Comparison of ENCODE assay signal across 8 mouse cellular contexts in genomic region chr10:127070190-127071121, GRCm38 (mm10). TPM values are rescaled to one million over a fixed set of nuclear protein-coding genes. Genes with fewer than 3 reads are reported as not detected.
A peak's percentile ranks its signal among the peaks of the same experiment; 100 is the strongest.
DNase-seq lines count a peak whose midpoint lies in the region; ATAC-seq lines count a peak whose summit lies in the region.

Gene Tspan31 (minus strand): TSS chr10:127070264.

- ATAC-seq in activated CD4-positive, CD25-positive, alpha-beta regulatory T cell, adult 4 months, result peak; percentile 79
- ATAC-seq in hindbrain, embryonic 15.5 days (ENCODE audit: low FRiP score, low read depth), result peak; percentile 93

- peaks cover 27% of the 10 kb centered on the region for H3K36me3 ChIP-seq in hindbrain, embryonic 15.5 days

- DNase-seq in cerebellum, postnatal 4 days (ENCODE audit: low spot score in 2 of 2), result peak; percentile 63 to 80
- peak; percentile 94 for DNase-seq in gastrocnemius, adult 18-20 months (ENCODE audit: low spot score)
- peak; percentile 91 for DNase-seq in layer of hippocampus, postnatal 36 days
- DNase-seq in lung, postnatal 25 days (ENCODE audit: low spot score), result peak; percentile 97
- peak; percentile 95 for DNase-seq in retina, embryonic 14.5 days (ENCODE audit: low spot score)
- DNase-seq in urinary bladder, adult 2 months (ENCODE audit: low spot score), result peak; percentile 65

- peak within 1 kb of the TSS; percentile 53 for H3K4me3 ChIP-seq in hindbrain, embryonic 15.5 days

- no peaks in the 10 kb centered on the region for H3K9me3 ChIP-seq in hindbrain, embryonic 15.5 days

- peak within 1 kb of the TSS; percentile 67 for H3K9ac ChIP-seq in hindbrain, embryonic 15.5 days

- H3K4me2 ChIP-seq in hindbrain, embryonic 15.5 days, result peak within 1 kb of the TSS; percentile 96

- 2% methylated on average over 36 of the region's 36 CpGs for WGBS in hindbrain, embryonic 15.5 days

- H3K27me3 ChIP-seq in hindbrain, embryonic 15.5 days, result no peaks in the 10 kb centered on the region

- H3K4me1 ChIP-seq in hindbrain, embryonic 15.5 days (replicated peaks), result peaks cover 29% of the 10 kb centered on the region

- peak within 1 kb of the TSS; percentile 91 for H3K27ac ChIP-seq in hindbrain, embryonic 15.5 days (replicated peaks)

RNA-seq across cellular contexts. Expression of gene Tspan31, which starts in this region (rescaled TPM):
- 100 to 1,000 TPM in 1 of 2 experiments, 10 to 100 TPM in 1; 99.2 to 103 TPM for polyA plus RNA-seq in activated CD4-positive, CD25-positive, alpha-beta regulatory T cell, adult 4 months (2017; shearing (Covaris generic))
- total RNA-seq in gastrocnemius, adult 18-20 months (2021), result 10 to 100 TPM; 22.4 to 23.4 TPM
- 120 and 123 TPM in 2 replicates for polyA plus RNA-seq in hindbrain, embryonic 15.5 days (2015; fragmentation: Nextera tagmentation; extraction: Ambion mirVana)
- 10 to 100 TPM; 57.4 to 61.5 TPM for total RNA-seq in layer of hippocampus, postnatal 36 days (2021)
- polyA plus RNA-seq in urinary bladder, adult 2 months (2012; rRNA removed), result 79.5 and 81.4 TPM in 2 replicates

Comparison
In these comparisons a context has a peak if more than half of its experiments do, and no peak if none do; other contexts are left out.
1. Peak in every context shown above with its lines: DNase-seq, ATAC-seq, H3K4me3 ChIP-seq and H3K27ac ChIP-seq.